ENCODE assay signal across 8 mouse cellular contexts in genomic region chr5:36712553-36713534, GRCm38 (mm10). TPM values are rescaled to one million over a fixed set of nuclear protein-coding genes. Genes with fewer than 3 reads are reported as not detected.
A peak's percentile ranks its signal among the peaks of the same experiment; 100 is the strongest.
DNase-seq lines count a peak whose midpoint lies in the region; ATAC-seq lines count a peak whose summit lies in the region.

No protein-coding gene starts in this region.

- DNase-seq in layer of hippocampus, adult 11-12 months (ENCODE audit: low spot score) = peak; percentile 67
- no peak for DNase-seq in layer of hippocampus, postnatal 25 days (ENCODE audit: extremely low spot score in 1 of 2, low spot score in 1 of 2)
- DNase-seq in cerebellum, adult 18-20 months = peak; percentile 64 to 71
- DNase-seq in forelimb bud, embryonic 11.5 days (ENCODE audit: low read depth, low spot score) = peak; percentile 57
- DNase-seq in liver = peak; percentile 96
- DNase-seq in spleen, postnatal 4 days (ENCODE audit: low spot score in 2 of 2) = peak; percentile 92 to 94

- H3K4me3 ChIP-seq in hindbrain, embryonic 12.5 days = peak overlapping the region; percentile 22
- H3K4me3 ChIP-seq in midbrain, embryonic 16.5 days (ENCODE audit: low read depth, low read length) = peak overlapping the region; percentile 19

- no peaks in the 10 kb centered on the region for H3K36me3 ChIP-seq in hindbrain, embryonic 12.5 days
- no peaks in the 10 kb centered on the region for H3K36me3 ChIP-seq in midbrain, embryonic 16.5 days (ENCODE audit: control insufficient read depth, insufficient read depth, low read length)

- peak overlapping the region; percentile 55 for H3K4me2 ChIP-seq in hindbrain, embryonic 12.5 days (replicated peaks)
- peak overlapping the region; percentile 50 for H3K4me2 ChIP-seq in midbrain, embryonic 16.5 days (ENCODE audit: low read length)

- WGBS in hindbrain, embryonic 12.5 days = 8% methylated on average over 31 of the region's 31 CpGs
- 8% methylated on average over 31 of the region's 31 CpGs for WGBS in midbrain, embryonic 16.5 days

- no peaks in the 10 kb centered on the region for H3K9me3 ChIP-seq in hindbrain, embryonic 12.5 days (replicated peaks)
- H3K9me3 ChIP-seq in midbrain, embryonic 16.5 days (replicated peaks; ENCODE audit: control insufficient read depth, low read length, poor library complexity, severe bottlenecking) = no peaks in the 10 kb centered on the region

- H3K27me3 ChIP-seq in hindbrain, embryonic 12.5 days = no peaks in the 10 kb centered on the region
- H3K27me3 ChIP-seq in midbrain, embryonic 16.5 days (ENCODE audit: control insufficient read depth, insufficient read depth, low read depth, low read length) = no peaks in the 10 kb centered on the region

- H3K4me1 ChIP-seq in hindbrain, embryonic 12.5 days = peaks cover 19% of the 10 kb centered on the region
- H3K4me1 ChIP-seq in midbrain, embryonic 16.5 days (ENCODE audit: control insufficient read depth, insufficient read depth, low read length) = peaks cover 6% of the 10 kb centered on the region; the same call in 1 of the 2 replicates

- 0 out of 2 replicates have a peak overlapping the region, but pooled peaks have one; percentile 44 for H3K27ac ChIP-seq in hindbrain, embryonic 12.5 days
- H3K27ac ChIP-seq in midbrain, embryonic 16.5 days (ENCODE audit: low read length) = no peak overlapping the region

- peak overlapping the region; percentile 58 for H3K9ac ChIP-seq in hindbrain, embryonic 12.5 days
- H3K9ac ChIP-seq in midbrain, embryonic 16.5 days (ENCODE audit: low read depth, low read length) = peak overlapping the region; percentile 22

- peak; percentile 61 for ATAC-seq in hindbrain, embryonic 12.5 days (ENCODE audit: low FRiP score)
- peak; percentile 48 for ATAC-seq in midbrain, embryonic 16.5 days

RNA-seq across cellular contexts. Expression of gene D5Ertd579e, which starts 17.0 kb away (rescaled TPM):
- 100 to 1,000 TPM in 1 of 2 experiments, 10 to 100 TPM in 1; 87.8 to 107 TPM for total RNA-seq in layer of hippocampus, postnatal 25 days (2021)
- 41.8 and 43.3 TPM in 2 replicates for polyA plus RNA-seq in hindbrain, embryonic 12.5 days (2016; fragmentation: Nextera tagmentation; extraction: Ambion mirVana)
- polyA plus RNA-seq in midbrain, embryonic 16.5 days (2015; fragmentation: Nextera tagmentation; extraction: Ambion mirVana) = 40.6 and 43.5 TPM in 2 replicates

RNA-seq across cellular contexts. Expression of gene Bloc1s4, which starts 35.6 kb away (rescaled TPM):
- 10 to 100 TPM; 25.2 to 26.1 TPM for total RNA-seq in layer of hippocampus, postnatal 25 days (2021)
- polyA plus RNA-seq in hindbrain, embryonic 12.5 days (2016; fragmentation: Nextera tagmentation; extraction: Ambion mirVana) = 28.0 and 29.2 TPM in 2 replicates
- 29.0 and 29.3 TPM in 2 replicates for polyA plus RNA-seq in midbrain, embryonic 16.5 days (2015; fragmentation: Nextera tagmentation; extraction: Ambion mirVana)

Comparison
In these comparisons a context has a peak if more than half of its experiments do, and no peak if none do; other contexts are left out.
1. DNase-seq: peak in layer of hippocampus, adult 11-12 months (single experiment), cerebellum, adult 18-20 months (2 of 2), forelimb bud, embryonic 11.5 days (single experiment), liver (single experiment) and spleen, postnatal 4 days (2 of 2); none in layer of hippocampus, postnatal 25 days (0 of 2).